ENCODE assay signal across 8 mouse cellular contexts in genomic region chr7:28811640-28812275, GRCm38 (mm10). TPM values are rescaled to one million over a fixed set of nuclear protein-coding genes. Genes with fewer than 3 reads are reported as not detected.
DNase-seq lines count a peak whose midpoint lies in the region; ATAC-seq and TF ChIP-seq lines count a peak whose summit lies in the region.

No protein-coding gene starts in this region.

- no peaks in the 10 kb centered on the region for H3K27me3 ChIP-seq in kidney, adult 2 months (replicated peaks; ENCODE audit: control insufficient read depth, insufficient read depth, low read length)
- no peaks in the 10 kb centered on the region for H3K27me3 ChIP-seq in hindbrain, embryonic 12.5 days
- H3K27me3 ChIP-seq in midbrain, embryonic 12.5 days: no peaks in the 10 kb centered on the region

- DNase-seq in kidney, adult 2 months: no peak
- DNase-seq in kidney, adult 18-20 months: no peak
- DNase-seq in urinary bladder, postnatal 25 days (ENCODE audit: low spot score): no peak
- DNase-seq in right cerebral cortex, postnatal 25 days: no peak
- DNase-seq in adrenal gland, adult 18-20 months (ENCODE audit: low spot score in 2 of 2): no peak

- H3K4me2 ChIP-seq in hindbrain, embryonic 12.5 days (replicated peaks): peak overlapping the region; percentile 79
- peak overlapping the region; percentile 93 for H3K4me2 ChIP-seq in midbrain, embryonic 12.5 days (replicated peaks)

- WGBS in kidney, adult 2 months: 2% methylated on average over 7 of the region's 7 CpGs
- 16% methylated on average over 7 of the region's 7 CpGs for WGBS in hindbrain, embryonic 12.5 days
- WGBS in midbrain, embryonic 12.5 days: 15% methylated on average over 7 of the region's 7 CpGs

- ATAC-seq in hindbrain, embryonic 12.5 days (ENCODE audit: low FRiP score): no peak
- no peak for ATAC-seq in midbrain, embryonic 12.5 days (ENCODE audit: low FRiP score, low read depth)

- peak overlapping the region; percentile 43 for H3K27ac ChIP-seq in kidney, adult 2 months (ENCODE audit: insufficient read depth, low read depth, low read length)
- H3K27ac ChIP-seq in bone marrow macrophage, adult 2 months (ENCODE audit: insufficient read depth, low read depth, low read length): peak overlapping the region; percentile 46
- peak overlapping the region; percentile 17; the same call in 1 of the 2 replicates for H3K27ac ChIP-seq in hindbrain, embryonic 12.5 days
- H3K27ac ChIP-seq in midbrain, embryonic 12.5 days (replicated peaks): peak overlapping the region; percentile 98

- TF ChIP-seq CTCF in kidney, adult 2 months (conservative IDR thresholded peaks at IDR 0.05; ENCODE audit: insufficient read depth, insufficient read length, low read depth, low read length): no peak
- no peak for TF ChIP-seq CTCF in bone marrow macrophage, adult 2 months (IDR thresholded peaks at IDR 0.05; ENCODE audit: low read depth, low read length)

- peaks cover 26% of the 10 kb centered on the region for H3K4me1 ChIP-seq in kidney, adult 2 months (ENCODE audit: control insufficient read depth, insufficient read depth, low read length)
- peaks cover 31% of the 10 kb centered on the region for H3K4me1 ChIP-seq in bone marrow macrophage, adult 2 months (ENCODE audit: control insufficient read depth, insufficient read depth, low read length)
- peaks cover 56% of the 10 kb centered on the region for H3K4me1 ChIP-seq in hindbrain, embryonic 12.5 days
- peaks cover 57% of the 10 kb centered on the region for H3K4me1 ChIP-seq in midbrain, embryonic 12.5 days

- H3K9ac ChIP-seq in hindbrain, embryonic 12.5 days: peak overlapping the region; percentile 94
- peak overlapping the region; percentile 98 for H3K9ac ChIP-seq in midbrain, embryonic 12.5 days (replicated peaks)

- TF ChIP-seq POLR2A in kidney, adult 2 months (IDR thresholded peaks at IDR 0.05; ENCODE audit: low read depth, low read length): no peak
- no peak for TF ChIP-seq POLR2A in bone marrow macrophage, adult 2 months (IDR thresholded peaks at IDR 0.05; ENCODE audit: borderline replicate concordance, low read depth, low read length)

- H3K36me3 ChIP-seq in kidney, adult 2 months (ENCODE audit: control insufficient read depth, insufficient read depth, low read length): peaks cover 21% of the 10 kb centered on the region
- peaks cover 48% of the 10 kb centered on the region for H3K36me3 ChIP-seq in hindbrain, embryonic 12.5 days
- peaks cover 47% of the 10 kb centered on the region for H3K36me3 ChIP-seq in midbrain, embryonic 12.5 days

- H3K4me3 ChIP-seq in kidney, adult 2 months (ENCODE audit: insufficient read depth, low read depth, low read length): peak overlapping the region; percentile 82
- peak overlapping the region; percentile 62 for H3K4me3 ChIP-seq in bone marrow macrophage, adult 2 months (ENCODE audit: insufficient read depth, low read length)
- H3K4me3 ChIP-seq in hindbrain, embryonic 12.5 days: peak overlapping the region; percentile 79
- peak overlapping the region; percentile 94 for H3K4me3 ChIP-seq in midbrain, embryonic 12.5 days

- no peaks in the 10 kb centered on the region for H3K9me3 ChIP-seq in hindbrain, embryonic 12.5 days (replicated peaks)
- H3K9me3 ChIP-seq in midbrain, embryonic 12.5 days: no peaks in the 10 kb centered on the region

RNA-seq across cellular contexts. Expression of gene Hnrnpl, which starts 3.4 kb away (rescaled TPM):
- polyA plus RNA-seq in kidney, adult 2 months (2012; rRNA removed): 172 and 214 TPM in 2 replicates
- polyA plus RNA-seq in bone marrow macrophage, adult 2 months (2012; ENCODE audit: insufficient read depth, insufficient read length, missing spikeins): 252 and 256 TPM in 2 replicates
- polyA plus RNA-seq in hindbrain, embryonic 12.5 days (2016; fragmentation: Nextera tagmentation; extraction: Ambion mirVana): 297 and 345 TPM in 2 replicates
- polyA plus RNA-seq in midbrain, embryonic 12.5 days (2016; fragmentation: Nextera tagmentation; extraction: Ambion mirVana): 323 and 357 TPM in 2 replicates
- total RNA-seq in adrenal gland, adult 18-20 months (2021): 100 to 1,000 TPM; 327 to 346 TPM

RNA-seq across cellular contexts. Expression of gene Ech1, which starts 13.3 kb away (rescaled TPM):
- polyA plus RNA-seq in kidney, adult 2 months (2012; rRNA removed): 865 and 950 TPM in 2 replicates
- 85.7 and 96.1 TPM in 2 replicates for polyA plus RNA-seq in bone marrow macrophage, adult 2 months (2012; ENCODE audit: insufficient read depth, insufficient read length, missing spikeins)
- polyA plus RNA-seq in hindbrain, embryonic 12.5 days (2016; fragmentation: Nextera tagmentation; extraction: Ambion mirVana): 84.7 and 87.8 TPM in 2 replicates
- polyA plus RNA-seq in midbrain, embryonic 12.5 days (2016; fragmentation: Nextera tagmentation; extraction: Ambion mirVana): 71.4 and 77.2 TPM in 2 replicates
- total RNA-seq in adrenal gland, adult 18-20 months (2021): 100 to 1,000 TPM; 474 to 780 TPM

RNA-seq across cellular contexts. Expression of gene Lgals4, which starts 21.9 kb away (rescaled TPM):
- 22.8 and 25.0 TPM in 2 replicates for polyA plus RNA-seq in kidney, adult 2 months (2012; rRNA removed)
- polyA plus RNA-seq in bone marrow macrophage, adult 2 months (2012; ENCODE audit: insufficient read depth, insufficient read length, missing spikeins): 1.9 and 2.8 TPM in 2 replicates
- 5.0 and 5.1 TPM in 2 replicates for polyA plus RNA-seq in hindbrain, embryonic 12.5 days (2016; fragmentation: Nextera tagmentation; extraction: Ambion mirVana)
- 3.2 and 3.5 TPM in 2 replicates for polyA plus RNA-seq in midbrain, embryonic 12.5 days (2016; fragmentation: Nextera tagmentation; extraction: Ambion mirVana)
- 10 to 100 TPM; 10.3 to 14.0 TPM for total RNA-seq in adrenal gland, adult 18-20 months (2021)

RNA-seq across cellular contexts. Expression of gene Rinl, which starts 23.0 kb away (rescaled TPM):
- 2.9 and 5.9 TPM in 2 replicates for polyA plus RNA-seq in kidney, adult 2 months (2012; rRNA removed)
- polyA plus RNA-seq in bone marrow macrophage, adult 2 months (2012; ENCODE audit: insufficient read depth, insufficient read length, missing spikeins): 33.3 and 36.4 TPM in 2 replicates
- 2.2 and 2.7 TPM in 2 replicates for polyA plus RNA-seq in hindbrain, embryonic 12.5 days (2016; fragmentation: Nextera tagmentation; extraction: Ambion mirVana)
- polyA plus RNA-seq in midbrain, embryonic 12.5 days (2016; fragmentation: Nextera tagmentation; extraction: Ambion mirVana): 1.7 and 2.8 TPM in 2 replicates
- 1 to 10 TPM; 2.6 to 3.2 TPM for total RNA-seq in adrenal gland, adult 18-20 months (2021)

RNA-seq across cellular contexts. Expression of gene Nfkbib, which starts 44.4 kb away (rescaled TPM):
- 37.9 and 41.6 TPM in 2 replicates for polyA plus RNA-seq in kidney, adult 2 months (2012; rRNA removed)
- polyA plus RNA-seq in bone marrow macrophage, adult 2 months (2012; ENCODE audit: insufficient read depth, insufficient read length, missing spikeins): 32.1 and 33.4 TPM in 2 replicates
- 39.8 and 43.0 TPM in 2 replicates for polyA plus RNA-seq in hindbrain, embryonic 12.5 days (2016; fragmentation: Nextera tagmentation; extraction: Ambion mirVana)
- polyA plus RNA-seq in midbrain, embryonic 12.5 days (2016; fragmentation: Nextera tagmentation; extraction: Ambion mirVana): 38.6 and 44.5 TPM in 2 replicates
- total RNA-seq in adrenal gland, adult 18-20 months (2021): 10 to 100 TPM; 44.0 to 55.4 TPM

Comparison
In these comparisons a context has a peak if more than half of its experiments do, and no peak if none do; other contexts are left out.
1. H3K27ac ChIP-seq: peak in every context shown above with its lines; median percentile 98 in midbrain, embryonic 12.5 days; 46 in bone marrow macrophage, adult 2 months; 43 in kidney, adult 2 months; 17 in hindbrain, embryonic 12.5 days.